Mouse (Mus musculus) olfactory bulb, adult 2 months (tissue): ENCODE results near the gene Myh2. TPM values are rescaled to one million over a fixed set of nuclear protein-coding genes. Genes with fewer than 3 reads are reported as not detected.

ENCODE experiments used
- H3K27ac ChIP-seq: fragments of 200-500 bp; 2 replicates; pipeline ENCODE4 v1.5.1; 2012; ENCODE audit warnings: low read depth, low read length; ENCODE audit not compliant: insufficient read depth
- H3K4me1 ChIP-seq: fragments of 200-500 bp; 2 replicates; pipeline ENCODE4 v1.6.1; 2012; ENCODE audit warnings: low read length; ENCODE audit not compliant: control insufficient read depth, insufficient read depth
- H3K4me3 ChIP-seq: fragments of 200-500 bp; 2 replicates; pipeline ENCODE4 v1.5.1; 2012; ENCODE audit warnings: mild to moderate bottlenecking, low read depth, low read length, moderate library complexity; ENCODE audit not compliant: insufficient read depth
- CTCF ChIP-seq: fragments of 200-500 bp; IDR thresholded peaks from 2 replicates; pipeline ENCODE4 v1.5.1; 2012; ENCODE audit warnings: low read depth, mild to moderate bottlenecking, low read length, moderate library complexity; ENCODE audit not compliant: insufficient read depth
- POLR2A ChIP-seq: fragments of 200-500 bp; IDR thresholded peaks from 2 replicates; pipeline ENCODE4 v1.6.1; 2012; ENCODE audit warnings: mild to moderate bottlenecking, low read depth, low read length, moderate library complexity; ENCODE audit not compliant: insufficient read depth
- WGBS: fragments of 180-500 bp; shearing (Covaris S2); methylation state at CpG from one replicate; pipeline ENCODE4 v1.1.7; 2018; 5-methylcytosine and 5-hydroxymethylcytosine counted together
- polyA plus RNA-seq: library from polyadenylated mRNA; stranded (reverse); fragments of >200 nt; gene quantifications from 2 replicates; pipeline ENCODE4 v1.2.4, GENCODE M21; 2012; ENCODE audit warnings: low replicate concordance; ENCODE audit not compliant: missing spikeins, insufficient read depth, insufficient read length

The Myh2 gene
- polyA plus RNA-seq, 1 experiment = not detected

DNA sequence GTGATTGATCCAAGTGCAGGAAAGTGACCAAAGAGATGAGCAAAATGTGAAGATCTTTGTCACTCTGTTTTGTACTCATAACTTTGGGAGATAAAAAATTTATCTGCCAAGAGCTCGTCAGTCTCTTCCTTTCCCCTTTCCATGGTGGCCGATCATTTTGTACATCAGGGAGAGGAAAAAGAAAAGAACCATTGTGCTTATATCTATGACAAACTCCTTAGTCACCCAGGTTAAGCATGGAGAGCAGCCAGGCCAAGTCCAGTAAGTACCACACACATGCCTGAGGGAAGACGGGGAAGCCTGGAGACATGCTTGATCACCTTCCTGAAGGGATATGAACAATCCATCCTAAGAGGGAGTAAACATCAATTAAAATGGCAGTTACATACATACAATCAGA lies 53.6 kb downstream of the Myh2 start:
- 85% methylated on average over 3 of the region's 3 CpGs for WGBS
- no peak overlapping the region for H3K4me3 ChIP-seq
- H3K4me1 ChIP-seq = no peaks in the 10 kb centered on the region
- TF ChIP-seq CTCF (no peak), POLR2A (no peak)
- H3K27ac ChIP-seq = no peak overlapping the region

- no peak overlapping the region for H3K4me3 ChIP-seq
- H3K4me1 ChIP-seq = no peaks in the 10 kb centered on the region
- TF ChIP-seq CTCF (no peak), POLR2A (no peak)
- H3K27ac ChIP-seq = no peak overlapping the region
- WGBS = 52% methylated on average over 3 of the region's 3 CpGs
Observed at GRCm38 (mm10) chr11:67228731-67229130, 57.9 kb downstream of the Myh2 start.

- Histone ChIP-seq H3K4me1 (no peaks in the 10 kb centered on the region), H3K27ac (no peak overlapping the region), H3K4me3 (no peak overlapping the region)
- 67% methylated on average over 5 of the region's 5 CpGs for WGBS
- TF ChIP-seq POLR2A (no peak), CTCF (no peak)
Observed at GRCm38 (mm10) chr11:67229166-67229565, 58.3 kb downstream of the Myh2 start.

DNA sequence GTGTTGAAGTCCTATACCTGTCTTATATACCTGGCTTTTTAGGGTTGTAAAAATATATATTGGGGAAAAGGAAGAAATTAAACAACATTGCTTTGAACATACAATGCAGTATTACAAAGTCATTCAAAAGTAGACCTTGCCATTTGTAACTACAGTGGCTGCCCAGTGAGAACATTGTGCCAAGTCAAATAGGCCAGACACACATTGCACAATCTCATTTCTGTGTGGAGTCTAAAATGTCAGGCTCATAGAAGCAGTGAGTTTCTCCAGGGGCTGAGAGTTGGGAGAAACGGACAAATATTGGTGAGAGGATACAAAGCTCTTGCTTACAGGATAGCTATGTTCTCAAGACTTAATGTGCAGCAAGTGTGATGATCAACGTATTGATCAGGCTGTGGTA lies 59.1 kb downstream of the Myh2 start:
- WGBS = 73% methylated on average over 2 of the region's 2 CpGs
- no peak overlapping the region for H3K27ac ChIP-seq
- H3K4me3 ChIP-seq = no peak overlapping the region
- H3K4me1 ChIP-seq = no peaks in the 10 kb centered on the region
- TF ChIP-seq POLR2A (no peak), CTCF (no peak)

- WGBS = 76% methylated on average over 5 of the region's 5 CpGs
- no peaks in the 10 kb centered on the region for H3K4me1 ChIP-seq
- no peak for TF ChIP-seq CTCF
- no peak for TF ChIP-seq POLR2A
- no peak overlapping the region for H3K27ac ChIP-seq
- H3K4me3 ChIP-seq = no peak overlapping the region
Observed at GRCm38 (mm10) chr11:67235639-67236358, 65.0 kb downstream of the Myh2 start.

- 89% methylated on average over 9 of the region's 9 CpGs for WGBS
- Histone ChIP-seq H3K27ac (no peak overlapping the region), H3K4me1 (no peaks in the 10 kb centered on the region), H3K4me3 (no peak overlapping the region)
- no peak for TF ChIP-seq POLR2A
- no peak for TF ChIP-seq CTCF
Observed at GRCm38 (mm10) chr11:67236799-67237198, 66.0 kb downstream of the Myh2 start.

- 67% methylated on average over 5 of the region's 5 CpGs for WGBS
Observed at GRCm38 (mm10) chr11:67237481-67238079, 66.8 kb downstream of the Myh2 start, which contains the start of gene Myh4. Myh4 (plus strand) TSS chr11:67238029.

DNA sequence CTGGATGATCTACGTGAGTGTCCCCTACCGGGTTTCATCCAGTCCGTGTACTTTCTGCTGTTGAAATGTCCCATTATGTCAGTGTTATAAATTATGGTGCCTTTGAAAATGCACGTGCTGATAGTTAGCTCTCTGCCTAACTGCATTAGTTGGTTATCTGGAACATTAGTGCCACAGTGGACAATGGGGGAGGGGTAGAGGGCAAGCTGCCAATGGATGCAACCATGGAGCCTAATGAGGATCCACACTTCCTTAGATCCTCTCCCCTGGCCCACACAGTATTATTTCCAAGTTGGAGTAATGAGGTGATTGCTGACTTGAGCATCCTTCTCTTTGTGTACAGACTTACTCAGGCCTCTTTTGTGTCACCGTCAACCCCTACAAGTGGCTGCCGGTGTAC lies 70.2 kb downstream of the Myh2 start:
- Histone ChIP-seq H3K4me1 (no peaks in the 10 kb centered on the region), H3K4me3 (no peak overlapping the region), H3K27ac (no peak overlapping the region)
- 83% methylated on average over 6 of the region's 6 CpGs for WGBS
- TF ChIP-seq CTCF = no peak

More at GRCm38 (mm10) chr11:67237481-67238079, 66.8 kb downstream of the Myh2 start, which contains the start of gene Myh4:
- TF ChIP-seq POLR2A (no peak), CTCF (no peak)
- H3K4me1 ChIP-seq = no peaks in the 10 kb centered on the region
- no peak within 1 kb of the TSS for H3K27ac ChIP-seq
- H3K4me3 ChIP-seq = no peak within 1 kb of the TSS

Other genes starting within 250 kb of the Myh2 start
- gene Tmem238l, start 214.4 kb upstream of the Myh2 start, polyA plus RNA-seq = not detected in 2 replicates
- not detected in 2 replicates for gene Tmem220, start 145.9 kb upstream of the Myh2 start, polyA plus RNA-seq
- not detected in 2 replicates for gene Adprm, start 118.4 kb upstream of the Myh2 start, polyA plus RNA-seq
- not detected in 2 replicates for gene Sco1, start 118.4 kb upstream of the Myh2 start, polyA plus RNA-seq
- not detected in 2 replicates for gene Myh3, start 92.7 kb upstream of the Myh2 start, polyA plus RNA-seq
- gene Myh1, start 29.0 kb downstream of the Myh2 start, polyA plus RNA-seq = not detected in 2 replicates
- gene Myh4, start 67.0 kb downstream of the Myh2 start, polyA plus RNA-seq = not detected in 2 replicates
- gene Myh8, start 106.1 kb downstream of the Myh2 start, polyA plus RNA-seq = not detected in 2 replicates
- not detected in 2 replicates for gene Myh13, start 150.6 kb downstream of the Myh2 start, polyA plus RNA-seq